Mouse (Mus musculus) G1E (cell line): ENCODE data around the gene Tbx18. TPM values are rescaled to one million over a fixed set of nuclear protein-coding genes. Genes with fewer than 3 reads are reported as not detected.

Source experiments
- ATAC-seq: 2 replicates; pipeline ENCODE4 v1.8.0; 2016; ENCODE audit warnings: mild to moderate bottlenecking; ENCODE audit not compliant: insufficient number of reproducible peaks, poor library complexity, low FRiP score, severe bottlenecking; ENCODE audit errors: extremely low read depth
- DNase-seq: peaks from one replicate; pipeline ENCODE4 v3.0.0; 2012; ENCODE audit warnings: low spot score
- H3K27me3 ChIP-seq: 2 replicates; pipeline ENCODE4 v1.6.1; 2012; ENCODE audit warnings: mild to moderate bottlenecking, low read length, inconsistent platforms; ENCODE audit not compliant: insufficient read depth
- H3K36me3 ChIP-seq: replicated peaks from 2 replicates; pipeline ENCODE3; 2012; ENCODE audit warnings: mild to moderate bottlenecking, inconsistent platforms
- H3K4me1 ChIP-seq: 2 replicates; pipeline ENCODE4 v1.6.1; 2012; ENCODE audit warnings: low read depth, low read length, inconsistent platforms, mixed read lengths; ENCODE audit not compliant: insufficient read depth
- H3K4me3 ChIP-seq: 2 replicates; pipeline ENCODE4 v1.5.1; 2012; ENCODE audit warnings: low read depth, mild to moderate bottlenecking, inconsistent platforms, low read length, moderate library complexity, mixed read lengths
- H3K9me3 ChIP-seq: replicated peaks from 2 replicates; pipeline ENCODE4 v1.6.1; 2012; ENCODE audit warnings: inconsistent platforms
- CTCF ChIP-seq: IDR thresholded peaks from 2 replicates; pipeline ENCODE4 v1.5.1; 2012; ENCODE audit warnings: low read depth, low read length, inconsistent platforms, mixed read lengths
- GATA1 ChIP-seq: IDR thresholded peaks from 2 replicates; pipeline ENCODE4 v1.6.1; 2012; ENCODE audit warnings: borderline replicate concordance, low read length, inconsistent platforms, mixed read lengths
- GATA2 ChIP-seq: IDR thresholded peaks from 2 replicates; pipeline ENCODE4 v1.6.1; 2012; ENCODE audit warnings: low read depth, low read length, inconsistent platforms, borderline replicate concordance
- POLR2AphosphoS5 ChIP-seq: IDR thresholded peaks from 2 replicates; pipeline ENCODE4 v1.6.1; 2012; ENCODE audit warnings: low read depth, low read length, inconsistent platforms; ENCODE audit not compliant: insufficient replicate concordance
- TAL1 ChIP-seq: conservative IDR thresholded peaks from 2 replicates; pipeline ENCODE4 v1.6.1; 2012; ENCODE audit warnings: low read depth, low read length, inconsistent platforms, mixed read lengths
- polyA plus RNA-seq: library from polyadenylated mRNA; stranded (reverse); fragments of >175 nt; gene quantifications from 2 replicates; pipeline ENCODE4 v1.2.3, GENCODE M21; 2012
- total RNA-seq, 2 experiments: library from RNA; stranded (forward) in 1 of 2; stranded (reverse) in 1 of 2; fragments of 200-1000 nt in 1 of 2; fragments of >200 nt in 1 of 2; fragmentation: Nextera tagmentation in 1 of 2; gene quantifications; 2 replicates each; pipeline ENCODE4 v1.2.3; 2014 to 2017

The Tbx18 gene
- total and polyA plus RNA-seq, 3 experiments: not detected

- no peak overlapping the region for H3K4me3 ChIP-seq
- TF ChIP-seq TAL1 (no peak), CTCF (no peak), GATA2 (no peak), GATA1 (no peak), POLR2AphosphoS5 (no peak)
- H3K9me3 ChIP-seq: peaks cover 10% of the 10 kb centered on the region
- no peak for ATAC-seq
- DNase-seq: no peak
- H3K27me3 ChIP-seq: no peaks in the 10 kb centered on the region
- H3K36me3 ChIP-seq: no peaks in the 10 kb centered on the region
- H3K4me1 ChIP-seq: no peaks in the 10 kb centered on the region
Measured at GRCm38 (mm10) chr9:87682247-87682646, 48.8 kb downstream of the Tbx18 start.
